Mouse (Mus musculus): ENCODE results near the gene Wdfy3. TPM values are rescaled to one million over a fixed set of nuclear protein-coding genes. Genes with fewer than 3 reads are reported as not detected.
A peak's percentile ranks its signal among the peaks of the same experiment; 100 is the strongest.
"Not testable (repeated sequence)": the region's sequence is repeated elsewhere in the genome, so short reads cannot be mapped to it uniquely, and the experiment has no call there.

Wdfy3 gene
- 5.2 and 13.7 TPM in 2 replicates for polyA plus RNA-seq (2011; ENCODE audit: insufficient read depth, insufficient read length, low replicate concordance, missing spikeins)

- H3K27ac ChIP-seq (ENCODE audit: control insufficient read depth, insufficient read depth, low read depth, low read length, poor library complexity), result peak within 1 kb of the TSS; percentile 77
- under 1% methylated on average over 59 of the region's 62 CpGs for WGBS
- TF ChIP-seq POLR2A (IDR thresholded peaks at IDR 0.05; ENCODE audit: borderline replicate concordance, control insufficient read depth, low read depth, low read length), result peak; percentile 71; the same call in 1 of the 2 replicates
- TF ChIP-seq CTCF (IDR thresholded peaks at IDR 0.05; ENCODE audit: control insufficient read depth, insufficient read depth, low read length), result no peak
- peak within 1 kb of the TSS; percentile 84 for H3K4me3 ChIP-seq (replicated peaks; ENCODE audit: control insufficient read depth, low read depth, low read length)
- no peaks in the 10 kb centered on the region for H3K4me1 ChIP-seq (ENCODE audit: control insufficient read depth, insufficient read depth, low read length)
Observed at GRCm38 (mm10) chr5:102069767-102070413, at the start of gene Wdfy3. Gene Wdfy3 (minus strand): TSS chr5:102069921.

- TF ChIP-seq CTCF (IDR thresholded peaks at IDR 0.05; ENCODE audit: control insufficient read depth, insufficient read depth, low read length) (no peak), POLR2A (IDR thresholded peaks at IDR 0.05; ENCODE audit: borderline replicate concordance, control insufficient read depth, low read depth, low read length) (no peak)
- Histone ChIP-seq H3K4me3 (replicated peaks; ENCODE audit: control insufficient read depth, low read depth, low read length) (no peak overlapping the region), H3K27ac (ENCODE audit: control insufficient read depth, insufficient read depth, low read depth, low read length, poor library complexity) (no peak overlapping the region), H3K4me1 (ENCODE audit: control insufficient read depth, insufficient read depth, low read length) (no peaks in the 10 kb centered on the region)
- WGBS, result 62% methylated on average over 14 of the region's 14 CpGs
Observed at GRCm38 (mm10) chr5:102113009-102113408, 43.3 kb upstream of the Wdfy3 start.

- TF ChIP-seq CTCF (IDR thresholded peaks at IDR 0.05; ENCODE audit: control insufficient read depth, insufficient read depth, low read length), result no peak
- no peak for TF ChIP-seq POLR2A (IDR thresholded peaks at IDR 0.05; ENCODE audit: borderline replicate concordance, control insufficient read depth, low read depth, low read length)
- Histone ChIP-seq H3K27ac (ENCODE audit: control insufficient read depth, insufficient read depth, low read depth, low read length, poor library complexity) (no peak overlapping the region), H3K4me3 (replicated peaks; ENCODE audit: control insufficient read depth, low read depth, low read length) (no peak overlapping the region), H3K4me1 (ENCODE audit: control insufficient read depth, insufficient read depth, low read length) (no peaks in the 10 kb centered on the region)
- 84% methylated on average over 7 of the region's 7 CpGs for WGBS
Observed at GRCm38 (mm10) chr5:102112034-102112433, 42.3 kb upstream of the Wdfy3 start.

- WGBS, result 85% methylated on average over 7 of the region's 7 CpGs
- TF ChIP-seq CTCF (IDR thresholded peaks at IDR 0.05; ENCODE audit: control insufficient read depth, insufficient read depth, low read length) (no peak), POLR2A (IDR thresholded peaks at IDR 0.05; ENCODE audit: borderline replicate concordance, control insufficient read depth, low read depth, low read length) (no peak)
- H3K27ac ChIP-seq (ENCODE audit: control insufficient read depth, insufficient read depth, low read depth, low read length, poor library complexity), result no peak overlapping the region
- H3K4me1 ChIP-seq (ENCODE audit: control insufficient read depth, insufficient read depth, low read length), result no peaks in the 10 kb centered on the region
- H3K4me3 ChIP-seq (replicated peaks; ENCODE audit: control insufficient read depth, low read depth, low read length), result no peak overlapping the region
Observed at GRCm38 (mm10) chr5:102110031-102110430, 40.3 kb upstream of the Wdfy3 start.

GRCm38 (mm10) chr5:102105919-102106318, 36.2 kb upstream of the Wdfy3 start:
- Histone ChIP-seq H3K27ac (ENCODE audit: control insufficient read depth, insufficient read depth, low read depth, low read length, poor library complexity) (no peak overlapping the region), H3K4me3 (replicated peaks; ENCODE audit: control insufficient read depth, low read depth, low read length) (no peak overlapping the region), H3K4me1 (ENCODE audit: control insufficient read depth, insufficient read depth, low read length) (no peaks in the 10 kb centered on the region)
- no peak for TF ChIP-seq POLR2A (IDR thresholded peaks at IDR 0.05; ENCODE audit: borderline replicate concordance, control insufficient read depth, low read depth, low read length)
- no peak for TF ChIP-seq CTCF (IDR thresholded peaks at IDR 0.05; ENCODE audit: control insufficient read depth, insufficient read depth, low read length)
- 69% methylated on average over 3 of the region's 3 CpGs for WGBS

GRCm38 (mm10) chr5:102101815-102102214, 32.1 kb upstream of the Wdfy3 start:
- not testable (repeated sequence) for H3K4me3 ChIP-seq (replicated peaks; ENCODE audit: control insufficient read depth, low read depth, low read length); H3K27ac ChIP-seq (ENCODE audit: control insufficient read depth, insufficient read depth, low read depth, low read length, poor library complexity); H3K4me1 ChIP-seq (ENCODE audit: control insufficient read depth, insufficient read depth, low read length)
- WGBS, result 80% methylated on average over 1 of the region's 1 CpGs

- TF ChIP-seq CTCF (IDR thresholded peaks at IDR 0.05; ENCODE audit: control insufficient read depth, insufficient read depth, low read length) (no peak), POLR2A (IDR thresholded peaks at IDR 0.05; ENCODE audit: borderline replicate concordance, control insufficient read depth, low read depth, low read length) (no peak)
- H3K4me3 ChIP-seq (replicated peaks; ENCODE audit: control insufficient read depth, low read depth, low read length), result no peak overlapping the region
- no peaks in the 10 kb centered on the region for H3K4me1 ChIP-seq (ENCODE audit: control insufficient read depth, insufficient read depth, low read length)
- H3K27ac ChIP-seq (ENCODE audit: control insufficient read depth, insufficient read depth, low read depth, low read length, poor library complexity), result no peak overlapping the region
- 79% methylated on average over 21 of the region's 21 CpGs for WGBS
Observed at GRCm38 (mm10) chr5:102100246-102101241, 30.8 kb upstream of the Wdfy3 start.

GRCm38 (mm10) chr5:102095576-102095975, 25.9 kb upstream of the Wdfy3 start:
- Histone ChIP-seq H3K4me1 (ENCODE audit: control insufficient read depth, insufficient read depth, low read length) (no peaks in the 10 kb centered on the region), H3K4me3 (replicated peaks; ENCODE audit: control insufficient read depth, low read depth, low read length) (no peak overlapping the region), H3K27ac (ENCODE audit: control insufficient read depth, insufficient read depth, low read depth, low read length, poor library complexity) (no peak overlapping the region)
- no peak for TF ChIP-seq CTCF (IDR thresholded peaks at IDR 0.05; ENCODE audit: control insufficient read depth, insufficient read depth, low read length)
- TF ChIP-seq POLR2A (IDR thresholded peaks at IDR 0.05; ENCODE audit: borderline replicate concordance, control insufficient read depth, low read depth, low read length), result no peak
- 72% methylated on average over 4 of the region's 4 CpGs for WGBS

All from bone marrow, adult 2 months (tissue).